Mouse (Mus musculus) embryonic fibroblast, embryonic 13.5 days (primary cell): ENCODE results near the gene Gm17359.

Experiments
- CTCF ChIP-seq: IDR thresholded peaks from 2 replicates; pipeline ENCODE4 v1.5.1; 2011; ENCODE audit warnings: mild to moderate bottlenecking, control low read depth, low read length, moderate library complexity, borderline replicate concordance; ENCODE audit not compliant: insufficient read depth
- POLR2A ChIP-seq: IDR thresholded peaks from 2 replicates; pipeline ENCODE4 v1.6.1; 2011; ENCODE audit warnings: low read depth, mild to moderate bottlenecking, control low read depth, low read length, moderate library complexity

DNA sequence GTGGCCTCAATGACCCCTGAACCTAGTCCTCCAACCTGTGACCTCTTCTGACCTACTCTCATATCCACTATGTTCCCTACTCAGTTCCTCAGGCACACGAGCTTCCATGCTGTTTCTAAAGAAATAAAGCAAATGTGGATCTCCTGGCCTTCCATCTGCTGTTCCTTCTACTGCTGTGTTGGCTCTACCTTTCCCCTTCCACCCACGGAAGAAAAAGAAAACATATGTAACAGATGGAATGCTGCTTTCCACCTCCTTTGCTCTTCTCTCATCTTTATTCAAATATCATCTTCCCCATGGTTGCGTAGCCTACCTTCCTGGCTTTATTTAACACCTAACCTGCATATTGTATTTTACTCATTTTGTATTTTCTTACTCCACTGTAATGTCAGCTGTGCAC lies 47.4 kb upstream of the Gm17359 start:
- TF ChIP-seq CTCF = no peak
- no peak for TF ChIP-seq POLR2A
